Mouse (Mus musculus): ENCODE results near the gene C130079G13Rik. TPM values are rescaled to one million over a fixed set of nuclear protein-coding genes. Genes with fewer than 3 reads are reported as not detected.
"Not testable (repeated sequence)": the region's sequence is repeated elsewhere in the genome, so short reads cannot be mapped to it uniquely, and the experiment has no call there.

The C130079G13Rik gene
- not detected in 2 replicates for polyA plus RNA-seq (2016; fragmentation: Nextera tagmentation; extraction: Ambion mirVana)

GRCm38 (mm10) chr3:59924914-59925313 lies at the start of gene C130079G13Rik:
Gene C130079G13Rik, plus strand, starts transcription at chr3:59925214.
- H3K36me3 ChIP-seq (replicated peaks) = no peaks in the 10 kb centered on the region
- no peak for DNase-seq (ENCODE audit: low spot score)
- H3K4me1 ChIP-seq = no peaks in the 10 kb centered on the region
- H3K27ac ChIP-seq (replicated peaks) = no peak within 1 kb of the TSS
- no peaks in the 10 kb centered on the region for H3K9me3 ChIP-seq
- no peak within 1 kb of the TSS for H3K4me3 ChIP-seq
- no peaks in the 10 kb centered on the region for H3K27me3 ChIP-seq (replicated peaks; ENCODE audit: low read depth, poor library complexity, severe bottlenecking)
- 93% methylated on average over 2 of the region's 2 CpGs for WGBS

DNA sequence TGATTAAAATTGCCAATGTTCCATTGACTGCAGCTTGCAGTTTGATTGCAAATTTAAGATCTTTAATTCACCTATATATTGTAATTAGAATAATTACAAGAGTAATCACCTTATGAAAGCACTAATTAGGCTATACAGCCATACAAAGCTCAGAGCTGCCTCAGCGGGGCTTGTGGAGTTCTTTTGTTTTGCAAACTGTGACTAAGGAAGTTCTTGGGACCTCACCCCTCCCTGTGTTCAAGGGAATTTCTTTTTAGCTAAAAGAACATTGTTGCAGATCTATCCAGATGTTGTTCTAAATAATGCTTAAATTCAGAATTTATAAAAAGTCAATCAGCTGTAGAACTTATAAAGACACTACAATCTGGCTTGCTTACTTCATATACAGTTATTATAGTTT lies 47.4 kb upstream of the C130079G13Rik start:
- WGBS = 29% methylated on average over 1 of the region's 1 CpGs
- not testable (repeated sequence) for H3K27me3 ChIP-seq (replicated peaks; ENCODE audit: low read depth, poor library complexity, severe bottlenecking); DNase-seq (ENCODE audit: low spot score); H3K36me3 ChIP-seq (replicated peaks); H3K4me1 ChIP-seq; H3K4me3 ChIP-seq; H3K9me3 ChIP-seq; H3K27ac ChIP-seq (replicated peaks)

GRCm38 (mm10) chr3:59879801-59880554 lies 45.0 kb upstream of the C130079G13Rik start:
- H3K27ac ChIP-seq (replicated peaks); H3K36me3 ChIP-seq (replicated peaks); H3K4me3 ChIP-seq; H3K4me1 ChIP-seq; H3K9me3 ChIP-seq; H3K27me3 ChIP-seq (replicated peaks; ENCODE audit: low read depth, poor library complexity, severe bottlenecking); DNase-seq (ENCODE audit: low spot score): not testable (repeated sequence)
- WGBS = 74% methylated on average over 7 of the region's 7 CpGs

GRCm38 (mm10) chr3:59893276-59893675 lies 31.7 kb upstream of the C130079G13Rik start:
- no peaks in the 10 kb centered on the region for H3K27me3 ChIP-seq (replicated peaks; ENCODE audit: low read depth, poor library complexity, severe bottlenecking)
- H3K36me3 ChIP-seq (replicated peaks) = no peaks in the 10 kb centered on the region
- no peaks in the 10 kb centered on the region for H3K9me3 ChIP-seq
- WGBS = 84% methylated on average over 2 of the region's 2 CpGs
- H3K27ac ChIP-seq (replicated peaks) = no peak overlapping the region
- H3K4me3 ChIP-seq = no peak overlapping the region
- no peaks in the 10 kb centered on the region for H3K4me1 ChIP-seq
- no peak for DNase-seq (ENCODE audit: low spot score)

DNA sequence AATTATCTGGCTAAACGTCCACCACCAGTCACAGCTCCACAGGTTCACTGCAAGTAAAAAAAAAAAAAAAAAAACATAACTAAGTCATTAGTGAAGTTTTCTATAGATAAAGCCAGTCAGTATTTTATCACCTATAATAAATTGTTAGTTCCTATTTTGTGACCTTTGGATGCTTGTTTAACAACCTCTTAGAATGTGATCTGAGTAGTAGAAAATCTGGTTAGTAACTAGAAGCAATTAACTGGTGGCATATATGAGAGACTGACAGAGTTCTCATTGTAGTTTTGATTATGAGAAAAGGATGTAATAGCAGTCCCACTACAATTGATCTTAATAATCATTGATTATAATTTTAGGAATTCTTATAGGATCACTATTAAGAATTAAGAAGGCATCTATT lies 9.6 kb downstream of the C130079G13Rik start:
- H3K36me3 ChIP-seq (replicated peaks) = no peaks in the 10 kb centered on the region
- H3K4me3 ChIP-seq = no peak overlapping the region
- no peak overlapping the region for H3K27ac ChIP-seq (replicated peaks)
- no peaks in the 10 kb centered on the region for H3K4me1 ChIP-seq
- no peaks in the 10 kb centered on the region for H3K9me3 ChIP-seq
- 85% methylated on average over 1 of the region's 1 CpGs for WGBS
- no peaks in the 10 kb centered on the region for H3K27me3 ChIP-seq (replicated peaks; ENCODE audit: low read depth, poor library complexity, severe bottlenecking)
- DNase-seq (ENCODE audit: low spot score) = no peak

- Histone ChIP-seq H3K4me3 (no peak overlapping the region), H3K27me3 (replicated peaks; ENCODE audit: low read depth, poor library complexity, severe bottlenecking) (no peaks in the 10 kb centered on the region), H3K36me3 (replicated peaks) (no peaks in the 10 kb centered on the region), H3K4me1 (no peaks in the 10 kb centered on the region), H3K27ac (replicated peaks) (no peak overlapping the region), H3K9me3 (no peaks in the 10 kb centered on the region)
- no peak for DNase-seq (ENCODE audit: low spot score)
- WGBS = 88% methylated on average over 10 of the region's 10 CpGs
These were observed 22.4 kb downstream of the C130079G13Rik start for GRCm38 (mm10) chr3:59947294-59947950.

DNA sequence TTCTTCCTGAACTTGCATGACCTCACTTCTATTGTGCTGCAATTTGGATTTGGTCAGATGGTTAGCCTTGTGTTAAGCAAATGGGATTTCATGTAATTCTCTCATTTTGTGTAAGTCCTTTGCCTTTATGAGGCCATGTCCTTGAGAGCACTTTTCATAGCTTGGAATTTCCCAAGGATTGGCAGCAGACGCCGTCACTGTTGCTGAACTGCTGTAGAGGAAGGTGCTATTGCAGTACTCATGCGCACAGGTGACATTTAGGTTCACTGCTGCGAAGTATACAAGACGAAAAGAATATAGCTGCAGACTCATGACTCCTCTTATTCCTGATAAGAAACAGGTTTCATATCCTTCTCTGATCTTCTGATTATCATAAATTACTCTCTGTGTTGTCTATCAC lies 45.9 kb downstream of the C130079G13Rik start:
- WGBS = 89% methylated on average over 5 of the region's 5 CpGs
- no peaks in the 10 kb centered on the region for H3K9me3 ChIP-seq
- DNase-seq (ENCODE audit: low spot score) = no peak
- no peak overlapping the region for H3K4me3 ChIP-seq
- H3K4me1 ChIP-seq = no peaks in the 10 kb centered on the region
- H3K27ac ChIP-seq (replicated peaks) = no peak overlapping the region
- no peaks in the 10 kb centered on the region for H3K27me3 ChIP-seq (replicated peaks; ENCODE audit: low read depth, poor library complexity, severe bottlenecking)
- H3K36me3 ChIP-seq (replicated peaks) = no peaks in the 10 kb centered on the region

DNA sequence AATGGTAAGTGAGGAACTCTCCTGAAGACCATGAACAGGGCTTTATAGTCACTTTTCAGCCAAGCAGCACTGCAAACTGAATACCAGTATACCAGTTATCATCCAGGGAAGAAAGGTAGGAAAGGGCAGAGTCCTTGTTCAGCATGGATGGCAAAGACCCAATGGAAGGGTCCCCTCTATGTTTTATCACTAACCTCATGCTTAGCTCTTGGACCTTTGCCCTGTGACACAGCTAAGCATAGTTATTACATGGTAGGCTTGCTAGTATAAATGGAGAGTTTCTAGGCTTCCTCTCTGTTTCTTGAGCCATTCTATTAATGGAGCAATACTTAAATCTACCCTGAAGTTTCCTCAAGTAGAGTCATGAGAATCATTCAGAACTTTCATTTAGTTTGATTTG lies 49.6 kb downstream of the C130079G13Rik start:
- no peaks in the 10 kb centered on the region for H3K4me1 ChIP-seq
- no peaks in the 10 kb centered on the region for H3K36me3 ChIP-seq (replicated peaks)
- no peak overlapping the region for H3K27ac ChIP-seq (replicated peaks)
- no peak overlapping the region for H3K4me3 ChIP-seq
- no peak for DNase-seq (ENCODE audit: low spot score)
- H3K27me3 ChIP-seq (replicated peaks; ENCODE audit: low read depth, poor library complexity, severe bottlenecking) = no peaks in the 10 kb centered on the region
- no peaks in the 10 kb centered on the region for H3K9me3 ChIP-seq

Other genes with a start within 250 kb of the C130079G13Rik start
- gene Gm5538, start 195.4 kb upstream of the C130079G13Rik start, polyA plus RNA-seq (2016; fragmentation: Nextera tagmentation; extraction: Ambion mirVana) = not detected in 2 replicates
- not detected in 2 replicates for gene Gm8298, start 64.2 kb upstream of the C130079G13Rik start, polyA plus RNA-seq (2016; fragmentation: Nextera tagmentation; extraction: Ambion mirVana)
- gene Aadacl2, start 81.5 kb downstream of the C130079G13Rik start, polyA plus RNA-seq (2016; fragmentation: Nextera tagmentation; extraction: Ambion mirVana) = not detected in 2 replicates
- gene Aadac, start 100.5 kb downstream of the C130079G13Rik start, polyA plus RNA-seq (2016; fragmentation: Nextera tagmentation; extraction: Ambion mirVana) = not detected in 2 replicates
- gene Sucnr1, start 156.7 kb downstream of the C130079G13Rik start, polyA plus RNA-seq (2016; fragmentation: Nextera tagmentation; extraction: Ambion mirVana) = not detected in 2 replicates

All from embryonic facial prominence, embryonic 10.5 days (tissue).